Mouse (Mus musculus): Measurements from ENCODE around the gene Ceacam16. TPM values are rescaled to one million over a fixed set of nuclear protein-coding genes. Genes with fewer than 3 reads are reported as not detected.

Ceacam16 gene
- 1 to 10 TPM; 1.9 to 2.9 TPM for total RNA-seq (2023)

GRCm38 (mm10) chr7:19861199-19861598 lies at the start of gene Ceacam16:
Gene Ceacam16 (minus strand): TSS chr7:19861299.

GRCm38 (mm10) chr7:19887849-19888248 lies 26.8 kb upstream of the Ceacam16 start, which contains the start of gene Ceacam19:
Gene Ceacam19 (minus strand): TSS chr7:19887965.

GRCm38 (mm10) chr7:19851858-19852570 lies 9.1 kb downstream of the Ceacam16 start, which contains the start of gene Gm19345:
Gene Gm19345 (plus strand): TSS chr7:19852003.

GRCm38 (mm10) chr7:19822604-19823058 lies 38.5 kb downstream of the Ceacam16 start, which contains the start of gene Bcl3:
Gene Bcl3 (minus strand): TSS chr7:19822770.

Other genes starting within 250 kb of the Ceacam16 start
- 10 to 100 TPM; 73.1 to 82.8 TPM for gene Relb, start 231.9 kb downstream of the Ceacam16 start, total RNA-seq (2023)
- gene Clptm1, start 196.3 kb downstream of the Ceacam16 start, total RNA-seq (2023) = 10 to 100 TPM; 73.1 to 81.8 TPM
- 100 to 1,000 TPM; 138 to 244 TPM for gene Apoc2, start 183.4 kb downstream of the Ceacam16 start, total RNA-seq (2023)
- not detected for gene Gm44805, start 179.9 kb downstream of the Ceacam16 start, total RNA-seq (2023)
- not detected for gene Apoc4, start 179.8 kb downstream of the Ceacam16 start, total RNA-seq (2023)
- gene Apoc1, start 168.6 kb downstream of the Ceacam16 start, total RNA-seq (2023) = 10 to 100 TPM; 79.5 to 84.6 TPM
- gene Apoe, start 162.1 kb downstream of the Ceacam16 start, total RNA-seq (2023) = 1,000 to 10,000 TPM; 1,850 to 1,922 TPM
- gene Tomm40, start 145.9 kb downstream of the Ceacam16 start, total RNA-seq (2023) = 10 to 100 TPM; 31.1 to 33.4 TPM
- gene Nectin2, start 110.8 kb downstream of the Ceacam16 start, total RNA-seq (2023) = 1 to 10 TPM in 1 of 2 experiments, under 1 TPM in 1; 0.91 to 2.5 TPM
- gene Bcam, start 90.3 kb downstream of the Ceacam16 start, total RNA-seq (2023) = under 1 TPM; 0.76 to 0.97 TPM
- not detected for gene Cblc, start 64.5 kb downstream of the Ceacam16 start, total RNA-seq (2023)
- gene Bcl3, start 38.5 kb downstream of the Ceacam16 start, total RNA-seq (2023) = 10 to 100 TPM; 71.7 to 91.9 TPM
- gene Gm19345, start 9.3 kb downstream of the Ceacam16 start, total RNA-seq (2023) = not detected
- 1 to 10 TPM; 2.4 to 2.7 TPM for gene Ceacam19, start 26.7 kb upstream of the Ceacam16 start, total RNA-seq (2023)
- gene Pvr, start 59.9 kb upstream of the Ceacam16 start, total RNA-seq (2023) = 10 to 100 TPM; 22.2 to 29.1 TPM
- gene Igsf23, start 89.5 kb upstream of the Ceacam16 start, total RNA-seq (2023) = not detected
- gene Ceacam20, start 104.1 kb upstream of the Ceacam16 start, total RNA-seq (2023) = not detected
- gene Nlrp9b, start 130.2 kb upstream of the Ceacam16 start, total RNA-seq (2023) = not detected
- gene Vmn1r91, start 238.4 kb upstream of the Ceacam16 start, total RNA-seq (2023) = not detected